Mouse (Mus musculus): Measurements from ENCODE around the gene Sec24d.

Sec24d gene

GRCm38 (mm10) chr3:123266753-123267651 is at the start of gene Sec24d:
Gene Sec24d, plus strand, starts transcription at chr3:123267455.
- DNase-seq (ENCODE audit: low spot score): peak; percentile 75

GRCm38 (mm10) chr3:123218646-123219045 is 48.6 kb upstream of the Sec24d start:
- no peak for DNase-seq (ENCODE audit: low spot score)

- no peak for DNase-seq (ENCODE audit: low spot score)
These were observed 40.0 kb upstream of the Sec24d start for GRCm38 (mm10) chr3:123227276-123227675.

GRCm38 (mm10) chr3:123231639-123232038 is 35.6 kb upstream of the Sec24d start:
- DNase-seq (ENCODE audit: low spot score): no peak

GRCm38 (mm10) chr3:123234191-123234836 is 32.9 kb upstream of the Sec24d start:
- DNase-seq (ENCODE audit: low spot score): peak; percentile 51

GRCm38 (mm10) chr3:123235495-123235894 is 31.8 kb upstream of the Sec24d start:
- no peak for DNase-seq (ENCODE audit: low spot score)

- peak; percentile 77 for DNase-seq (ENCODE audit: low spot score)
These were observed 31.3 kb upstream of the Sec24d start, which contains the start of gene Synpo2 for GRCm38 (mm10) chr3:123235921-123236320. Gene Synpo2, minus strand, starts transcription at chr3:123236149.

GRCm38 (mm10) chr3:123237039-123237438 is 30.2 kb upstream of the Sec24d start:
- peak; percentile 39 for DNase-seq (ENCODE audit: low spot score)

- DNase-seq (ENCODE audit: low spot score): no peak
These were observed 29.8 kb upstream of the Sec24d start for GRCm38 (mm10) chr3:123237446-123237845.

GRCm38 (mm10) chr3:123244376-123244775 is 22.9 kb upstream of the Sec24d start:
- peak; percentile 29 for DNase-seq (ENCODE audit: low spot score)

GRCm38 (mm10) chr3:123245646-123246045 is 21.6 kb upstream of the Sec24d start:
- DNase-seq (ENCODE audit: low spot score): no peak

- DNase-seq (ENCODE audit: low spot score): peak; percentile 21
These were observed 10.8 kb upstream of the Sec24d start for GRCm38 (mm10) chr3:123256181-123257101.

- DNase-seq (ENCODE audit: low spot score): no peak
These were observed 8.5 kb upstream of the Sec24d start for GRCm38 (mm10) chr3:123258709-123259108.

- DNase-seq (ENCODE audit: low spot score): no peak
These were observed 2.5 kb upstream of the Sec24d start for GRCm38 (mm10) chr3:123264706-123265105.

- DNase-seq (ENCODE audit: low spot score): peak; percentile 55
These were observed 516 bp downstream of the Sec24d start for GRCm38 (mm10) chr3:123267741-123268201.

GRCm38 (mm10) chr3:123282866-123283615 is 15.8 kb downstream of the Sec24d start:
- no peak for DNase-seq (ENCODE audit: low spot score)

- no peak for DNase-seq (ENCODE audit: low spot score)
These were observed 17.0 kb downstream of the Sec24d start for GRCm38 (mm10) chr3:123284284-123284683.

GRCm38 (mm10) chr3:123285649-123286048 is 18.4 kb downstream of the Sec24d start:
- DNase-seq (ENCODE audit: low spot score): no peak

- DNase-seq (ENCODE audit: low spot score): no peak
These were observed 21.8 kb downstream of the Sec24d start for GRCm38 (mm10) chr3:123288856-123289570.

GRCm38 (mm10) chr3:123291670-123292069 is 24.4 kb downstream of the Sec24d start:
- DNase-seq (ENCODE audit: low spot score): no peak
